Mouse (Mus musculus) testis, postnatal 10 days (tissue): Measurements from ENCODE around the gene Psenen.
A peak's percentile ranks its signal among the peaks of the same experiment; 100 is the strongest.

Experiments used
- DNase-seq: peaks from one replicate; pipeline ENCODE4 v3.0.0; 2021; ENCODE audit warnings: low spot score

The Psenen gene

DNA sequence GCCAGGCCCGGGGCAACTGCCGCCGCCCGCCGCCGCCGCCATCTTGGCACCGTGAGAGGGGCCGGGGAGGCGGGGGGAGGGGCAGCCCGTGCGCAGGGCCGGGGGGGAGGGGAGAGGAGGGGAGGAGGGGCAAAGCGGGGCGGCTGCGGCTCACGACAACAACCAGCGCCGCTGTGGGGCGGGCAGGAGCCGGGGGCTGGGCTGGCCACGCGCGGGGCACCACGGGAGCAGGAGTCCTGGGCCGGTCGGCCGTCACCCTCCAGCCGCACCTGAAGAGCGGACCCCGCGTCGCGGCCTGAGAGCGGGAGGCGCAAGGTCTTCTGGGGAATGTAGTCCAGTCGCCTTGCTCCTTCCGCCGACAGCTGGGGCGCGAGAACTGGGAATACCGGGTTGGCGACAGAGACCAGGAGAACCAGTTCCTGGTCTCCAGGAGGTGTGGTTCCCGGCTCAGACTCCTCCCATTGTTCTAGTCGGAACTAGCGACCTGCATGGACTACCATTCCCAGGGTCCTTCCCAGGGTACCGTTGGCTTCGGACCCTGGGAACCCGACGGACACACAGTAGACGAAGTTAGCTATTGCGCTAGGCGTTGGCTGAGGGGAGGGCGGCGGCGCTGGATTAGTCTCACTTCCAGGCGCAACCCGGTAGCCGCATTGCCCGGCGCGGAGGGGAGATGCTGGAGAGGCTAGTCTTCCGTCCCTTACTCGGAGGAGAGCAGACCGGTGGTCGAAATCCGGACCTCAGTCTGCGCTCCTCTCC lies 25.4 kb upstream of the Psenen start, which contains the start of gene Kmt2b:
Gene Kmt2b (minus strand): TSS at position 51 of the 759 bp plus-strand sequence.
- peak; percentile 94 for DNase-seq

DNA sequence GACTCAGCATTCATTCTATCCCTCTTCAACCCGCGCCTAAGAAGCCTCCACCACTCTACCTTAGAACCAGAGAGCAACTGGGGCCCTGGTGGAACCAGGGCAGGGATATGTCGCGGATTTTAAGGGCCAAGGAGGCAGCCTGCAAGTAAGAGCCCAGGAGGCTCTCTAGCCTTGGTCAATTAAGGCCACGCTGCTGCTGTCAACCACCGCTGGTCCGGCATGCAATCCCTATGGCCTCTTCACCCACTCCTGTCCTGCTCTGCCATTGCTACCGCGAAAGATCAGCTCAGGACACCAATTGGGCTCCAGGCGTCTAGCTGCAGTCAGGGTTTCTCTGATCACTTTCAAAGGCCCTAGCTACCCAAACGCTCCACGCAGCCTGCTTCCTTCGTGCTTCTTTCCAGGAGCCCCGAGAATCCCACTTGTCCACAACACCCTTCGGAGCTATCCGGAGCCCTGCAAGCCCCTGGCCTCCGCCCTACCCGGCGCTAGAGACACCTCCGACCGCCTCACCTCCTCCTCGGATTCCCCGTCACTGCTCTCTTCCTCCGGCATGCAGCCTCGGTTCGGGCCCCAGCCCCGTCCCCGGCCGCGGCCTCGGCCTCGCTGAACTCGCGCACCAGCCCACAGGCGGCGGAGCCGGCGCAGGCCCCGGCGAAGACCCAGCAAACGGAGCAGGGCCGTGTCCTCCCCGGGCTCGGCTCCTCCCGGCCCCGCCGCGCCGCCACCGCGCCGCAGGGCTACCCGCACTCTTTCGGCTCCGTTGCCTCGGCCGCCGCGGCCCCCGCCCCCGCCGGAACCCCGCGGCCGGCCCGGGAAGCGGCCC lies 24.6 kb upstream of the Psenen start:
- DNase-seq, result peak; percentile 70

DNA sequence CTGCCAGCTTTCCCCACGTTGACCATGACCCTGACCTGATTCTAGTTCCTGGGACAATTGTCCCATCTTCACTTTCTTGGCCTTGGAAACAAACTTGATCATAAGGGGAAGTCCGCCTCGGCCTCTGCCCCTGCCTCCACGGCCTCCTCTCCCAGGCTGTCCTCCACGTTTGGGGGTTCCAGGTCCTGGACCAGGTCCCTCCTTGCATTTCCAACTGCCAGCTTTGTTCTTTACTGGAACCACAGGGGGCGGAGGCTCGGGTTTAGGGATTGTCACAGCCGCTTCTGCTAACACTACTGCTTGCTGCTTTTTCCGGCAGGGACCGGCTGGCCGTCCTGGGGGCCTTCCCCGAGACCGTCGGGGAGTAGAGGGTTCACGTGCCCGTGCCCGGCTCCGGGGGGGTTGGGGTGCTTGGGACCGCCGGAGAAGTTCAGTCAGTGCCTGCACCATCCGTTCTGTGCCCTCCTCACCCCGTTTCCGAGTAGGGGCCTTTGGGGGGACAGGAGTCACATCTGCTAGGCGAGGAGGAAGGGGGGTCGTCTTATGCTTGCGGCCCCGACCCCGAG lies 23.1 kb upstream of the Psenen start:
- DNase-seq, result peak; percentile 57

DNA sequence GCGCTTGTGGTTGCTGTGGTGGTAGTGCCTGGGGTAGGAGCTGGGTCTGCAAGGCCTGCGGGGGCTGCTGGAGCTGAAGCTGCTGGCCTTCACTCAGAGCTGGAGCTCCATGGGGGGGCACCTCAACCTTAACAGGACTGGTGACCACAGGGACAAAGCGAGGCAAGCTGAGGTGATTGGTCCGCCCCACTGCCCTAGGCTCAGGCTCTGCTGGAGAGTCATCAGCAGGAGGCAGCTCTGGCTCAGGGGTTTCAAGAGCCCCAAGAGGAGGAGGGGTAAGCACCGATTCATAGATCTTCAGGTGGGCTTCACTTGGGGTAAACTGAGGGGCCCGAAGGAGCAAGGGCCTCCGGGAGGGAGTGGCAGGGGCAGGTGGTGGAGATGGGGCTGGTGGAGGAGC lies 21.7 kb upstream of the Psenen start:
- DNase-seq, result peak; percentile 42

DNA sequence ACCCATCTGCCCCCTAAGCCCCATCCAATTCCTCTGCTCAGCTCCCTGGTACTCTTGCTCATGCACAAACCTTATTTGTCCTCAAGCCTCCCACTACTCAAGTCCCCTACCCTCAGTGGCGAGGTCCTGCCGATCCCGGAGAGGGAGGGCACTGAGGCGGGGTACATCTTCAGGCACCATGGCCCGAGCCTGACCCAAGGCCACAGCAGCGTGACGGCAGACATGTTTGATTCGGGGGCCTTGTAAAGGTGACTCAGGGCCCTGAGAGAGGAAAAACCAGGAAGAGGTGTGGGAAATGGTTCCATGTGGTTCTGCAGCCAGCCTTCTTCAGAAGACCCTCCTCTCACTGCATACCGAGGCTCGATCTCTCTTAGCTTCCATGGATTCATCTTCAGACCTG lies 20.9 kb upstream of the Psenen start:
- peak; percentile 41 for DNase-seq

DNA sequence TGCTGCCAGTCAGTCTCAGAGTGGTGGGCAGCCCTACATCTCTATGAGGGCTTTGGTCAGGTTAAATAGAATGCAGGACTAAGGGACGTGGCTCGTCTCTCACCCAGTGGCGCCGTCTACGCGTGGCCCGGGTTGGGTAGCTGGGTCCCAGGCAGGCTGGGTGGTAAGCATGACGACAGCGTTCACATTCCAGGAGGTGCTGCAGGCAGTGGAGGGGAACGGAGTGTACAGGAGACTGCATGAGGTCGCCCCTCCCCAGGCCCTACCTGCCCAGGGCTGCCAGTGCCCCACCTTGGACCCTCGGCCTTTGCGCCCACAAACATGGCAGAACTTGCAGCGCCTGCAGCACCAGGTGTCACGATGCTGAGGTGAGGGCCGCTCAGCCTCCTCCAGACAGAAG lies 18.1 kb upstream of the Psenen start:
- DNase-seq, result peak; percentile 45

DNA sequence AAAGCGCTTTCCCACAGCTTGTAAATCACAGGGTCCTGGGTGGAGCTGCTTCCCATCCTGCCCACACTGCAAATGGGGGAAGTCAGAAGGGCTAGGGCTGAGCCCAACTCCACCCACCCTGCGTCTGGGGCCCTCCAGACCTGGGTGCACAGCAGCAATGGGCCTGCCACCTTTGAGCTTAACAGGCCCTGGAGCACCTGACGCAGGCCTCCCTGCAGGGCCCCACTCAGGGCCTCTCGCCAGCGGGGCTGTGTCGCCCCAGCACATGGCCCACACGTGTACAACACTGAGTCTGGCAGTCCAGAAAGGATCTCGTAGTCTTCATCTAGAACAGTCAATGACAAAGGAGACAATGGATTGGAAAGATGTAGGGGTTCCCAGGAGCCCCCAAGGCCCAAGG lies 16.5 kb upstream of the Psenen start:
- no peak for DNase-seq

DNA sequence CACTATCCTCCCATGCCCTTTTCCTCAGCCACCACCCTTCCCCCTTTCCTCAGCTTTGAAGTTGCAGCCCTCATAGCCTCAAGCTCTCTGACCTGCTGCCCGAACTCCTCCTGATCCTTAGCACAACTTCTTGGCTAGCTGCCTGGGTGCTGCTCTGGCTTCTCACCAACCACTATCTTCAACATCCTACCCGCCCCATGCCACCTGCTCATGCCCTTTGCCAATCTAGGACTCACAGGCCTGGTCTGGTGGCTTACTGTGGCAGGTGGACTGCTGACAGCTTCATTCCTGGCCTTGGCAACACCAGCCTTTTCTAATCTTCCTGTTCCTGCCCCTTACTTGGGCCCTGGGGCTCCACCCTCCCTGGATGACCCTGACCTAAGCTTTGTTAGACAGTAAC lies 9.5 kb upstream of the Psenen start:
- DNase-seq, result peak; percentile 77

DNA sequence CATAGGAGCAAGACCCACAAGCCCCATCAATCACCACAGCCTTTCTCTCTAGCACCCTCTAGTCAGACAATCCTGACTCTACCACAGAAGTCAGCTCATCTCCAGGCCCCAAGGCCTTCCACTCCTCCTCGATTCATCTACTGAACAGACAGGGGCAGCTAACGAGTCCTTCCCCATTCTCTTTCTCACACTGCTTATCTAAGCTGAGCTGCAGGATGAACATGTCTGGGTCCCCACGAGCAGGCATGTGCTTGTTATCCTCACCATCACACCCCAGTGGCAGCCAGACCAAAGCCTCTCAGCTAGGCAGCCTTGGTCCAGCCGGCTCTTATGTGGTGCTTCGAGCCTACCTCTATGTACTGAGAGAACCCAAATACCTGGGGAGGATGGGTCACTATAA lies 9.0 kb upstream of the Psenen start:
- no peak for DNase-seq

DNA sequence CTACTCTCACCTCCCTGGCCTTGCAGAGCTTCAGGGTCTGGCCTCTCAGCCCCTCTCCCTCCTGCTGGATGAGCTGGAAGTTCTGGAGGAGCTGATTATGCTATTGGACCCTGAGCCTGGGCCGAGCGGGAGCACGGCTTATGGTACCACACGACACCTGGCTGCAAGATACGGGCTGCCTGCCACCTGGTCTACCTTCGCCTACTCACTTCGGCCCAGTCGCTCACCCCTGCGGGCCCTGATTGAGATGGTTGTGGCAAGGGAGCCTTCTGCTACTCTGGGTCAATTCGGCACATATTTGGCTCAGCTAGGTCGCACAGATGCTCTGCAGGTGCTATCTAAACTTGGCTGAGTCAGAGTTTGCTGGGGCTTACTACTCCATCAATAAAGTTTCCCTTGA lies 4.1 kb upstream of the Psenen start:
- no peak for DNase-seq

DNA sequence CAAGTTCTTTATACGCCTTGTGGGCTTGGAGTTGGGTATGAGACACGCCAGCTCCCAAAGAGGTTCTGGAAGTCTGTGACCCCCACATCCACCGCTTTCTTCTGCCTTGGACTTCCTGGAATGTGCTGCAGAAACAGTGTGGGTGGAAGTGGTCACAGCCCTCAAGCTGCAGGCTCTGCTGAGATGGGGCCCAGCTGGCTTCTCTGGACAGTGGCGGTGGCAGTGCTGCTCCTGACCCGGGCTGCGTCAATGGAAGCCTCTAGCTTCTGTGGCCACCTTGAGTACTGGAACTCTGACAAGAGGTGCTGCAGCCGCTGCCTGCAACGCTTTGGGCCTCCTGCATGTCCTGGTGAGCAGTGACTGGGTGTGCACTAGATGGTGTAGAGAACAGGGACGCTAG lies 2.6 kb upstream of the Psenen start:
- no peak for DNase-seq

DNA sequence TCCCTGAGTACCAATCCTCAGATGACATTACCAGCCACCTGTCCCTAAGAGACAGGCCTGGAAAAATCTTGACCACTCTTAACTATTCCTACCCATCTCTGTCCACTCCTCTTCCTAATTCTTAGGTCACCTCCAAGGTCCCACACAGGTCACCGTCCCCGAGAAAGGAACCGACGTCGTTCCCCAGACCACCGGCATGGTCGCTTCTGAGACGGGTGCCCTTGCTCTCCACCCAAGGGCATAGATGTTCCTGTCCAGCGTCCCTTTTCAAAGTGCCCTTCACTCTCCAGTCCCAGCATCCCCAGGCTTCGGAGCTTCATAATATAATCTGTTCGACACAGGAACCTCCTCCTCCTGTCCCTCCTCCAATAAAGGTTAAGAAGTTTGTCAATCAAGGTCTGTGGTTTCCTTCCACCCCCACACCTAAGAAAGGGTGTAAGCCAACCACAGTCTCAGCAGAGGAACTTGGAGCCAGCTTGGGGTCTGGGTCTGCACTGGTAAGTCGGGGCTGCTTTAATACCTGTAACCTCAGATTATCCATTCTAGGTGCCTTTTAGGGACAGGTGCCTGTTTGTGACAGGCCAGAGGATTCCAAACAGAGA lies 1.6 kb upstream of the Psenen start, which contains the start of gene Igflr1:
Gene Igflr1 (plus strand): TSS at position 458 of the 602 bp plus-strand sequence.
- no peak for DNase-seq

DNA sequence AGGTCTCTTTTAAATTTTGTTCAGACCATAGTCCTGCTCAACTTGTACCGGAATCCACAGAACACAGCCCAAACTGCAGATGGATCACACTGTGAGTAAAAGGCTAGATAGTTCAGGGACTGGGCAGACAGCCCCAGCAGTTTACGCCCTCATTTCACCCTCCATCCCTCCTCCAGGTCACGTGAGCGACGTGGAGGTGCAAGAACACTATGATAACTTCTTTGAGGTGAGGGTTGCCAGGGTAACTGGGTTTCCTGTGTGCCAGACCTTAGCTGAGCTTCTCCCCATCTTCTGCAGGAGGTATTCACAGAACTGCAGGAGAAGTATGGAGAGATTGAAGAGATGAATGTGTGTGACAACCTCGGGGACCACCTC lies 466 bp upstream of the Psenen start:
- no peak for DNase-seq

DNA sequence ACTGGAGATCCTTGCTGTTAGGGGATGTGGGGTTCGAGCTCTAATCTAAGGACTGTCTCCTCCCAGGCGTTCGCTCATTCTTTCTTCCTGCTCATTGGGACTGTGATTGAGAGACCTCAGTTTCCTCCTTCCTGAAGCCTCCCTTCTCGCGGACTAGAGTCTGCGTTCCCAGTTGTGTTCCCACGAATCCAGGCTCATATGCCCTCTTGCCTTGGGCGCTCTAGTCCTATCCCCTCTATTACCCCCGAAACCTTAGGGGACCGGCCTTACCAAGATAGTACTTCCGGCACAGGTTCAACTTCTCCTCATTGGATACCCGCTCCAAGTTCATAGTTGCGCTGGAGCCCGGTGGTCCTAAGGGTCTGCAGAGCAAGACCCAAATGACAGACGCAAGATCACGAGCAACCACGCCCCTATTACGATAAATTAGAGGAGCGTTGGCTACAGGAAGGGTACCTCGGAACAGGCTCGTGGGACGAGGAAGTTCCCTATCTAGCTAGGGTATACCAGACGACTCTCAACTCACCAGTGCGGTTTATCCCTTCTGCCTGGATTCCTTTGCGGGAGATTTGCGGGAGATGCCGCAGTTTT lies 806 bp downstream of the Psenen start:
- no peak for DNase-seq

DNA sequence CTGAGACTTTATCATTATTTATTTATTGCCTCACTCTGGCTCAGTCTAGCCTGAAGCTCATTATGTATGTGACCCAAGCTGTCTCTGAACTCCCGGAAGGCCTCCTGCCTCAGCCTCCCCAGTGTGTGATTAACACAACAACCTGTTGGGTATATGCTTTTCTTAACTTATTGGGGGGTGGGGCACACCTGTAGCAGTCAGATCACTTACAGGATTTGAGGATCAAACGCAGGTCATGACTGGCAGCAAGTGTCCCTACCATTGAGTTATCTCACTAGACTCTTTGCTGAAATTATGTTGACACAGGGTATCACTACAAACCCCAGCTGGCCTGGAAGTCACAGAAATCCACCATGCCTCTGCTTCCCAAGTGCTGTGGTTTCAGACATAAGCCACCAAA lies 3.1 kb downstream of the Psenen start:
- DNase-seq, result no peak

DNA sequence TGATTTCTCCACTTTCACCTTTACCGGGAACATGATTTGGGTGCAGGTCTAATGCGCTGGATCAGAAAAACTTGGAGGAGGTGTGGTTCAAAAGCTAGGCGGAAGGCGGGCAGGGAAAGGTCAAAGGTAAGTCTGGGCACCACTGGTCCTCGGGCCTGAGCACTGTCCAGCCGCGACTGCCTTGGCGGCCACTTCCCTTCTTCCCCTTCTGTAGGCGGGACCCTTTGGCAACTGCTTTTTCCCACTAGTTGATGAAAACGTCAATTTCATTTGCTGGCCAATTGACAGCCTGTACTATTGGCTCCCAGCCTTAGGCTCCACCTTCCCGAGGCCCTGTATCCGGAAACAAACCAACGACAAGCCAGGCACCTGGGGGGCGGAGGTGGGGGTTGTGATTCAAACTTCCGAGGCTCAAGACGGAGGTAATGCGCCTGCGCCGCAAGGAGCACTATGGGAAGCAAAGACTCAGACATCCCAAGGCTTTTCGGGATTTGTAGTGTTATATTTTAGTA lies 3.9 kb downstream of the Psenen start, which contains the start of gene Lin37:
Gene Lin37 (minus strand): TSS at position 396 of the 512 bp plus-strand sequence.
- peak; percentile 92 for DNase-seq

DNA sequence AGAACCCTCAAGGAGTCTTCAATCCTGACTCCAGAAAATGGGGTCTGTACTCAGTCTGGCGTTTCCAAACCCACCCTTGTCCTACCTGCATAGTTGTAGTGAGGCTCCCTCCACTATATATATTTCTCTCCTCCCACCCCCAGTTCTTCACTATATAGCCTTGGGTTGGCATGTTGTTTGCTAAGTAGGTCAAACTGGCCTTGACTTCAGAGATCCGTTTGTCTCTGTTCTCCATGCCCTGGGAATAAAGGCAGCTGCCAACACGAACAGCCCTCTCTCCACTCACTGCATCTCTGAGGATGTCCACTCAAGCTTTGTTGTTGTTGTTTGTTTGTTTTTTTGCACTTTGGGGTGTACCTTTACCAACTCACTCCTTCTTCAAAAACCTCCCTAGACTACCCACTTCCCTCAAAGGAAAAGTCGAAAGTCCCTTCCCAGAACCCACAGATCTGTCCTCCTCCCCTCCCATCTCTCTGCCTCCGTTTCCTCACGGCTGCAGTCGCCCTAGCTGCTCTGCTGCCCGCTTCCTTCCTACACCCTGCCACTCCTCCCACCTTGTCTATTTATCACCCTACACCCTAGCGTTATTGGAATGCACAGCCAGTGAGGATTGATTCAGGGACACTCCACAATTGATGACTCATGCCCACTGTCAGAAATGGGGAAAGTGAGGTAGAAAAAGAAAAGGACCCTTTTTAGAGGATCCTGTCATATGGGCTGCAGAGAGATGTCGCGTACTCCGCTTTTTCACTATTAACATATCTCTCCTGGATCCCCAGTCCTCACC lies 4.6 kb downstream of the Psenen start:
- DNase-seq, result no peak

DNA sequence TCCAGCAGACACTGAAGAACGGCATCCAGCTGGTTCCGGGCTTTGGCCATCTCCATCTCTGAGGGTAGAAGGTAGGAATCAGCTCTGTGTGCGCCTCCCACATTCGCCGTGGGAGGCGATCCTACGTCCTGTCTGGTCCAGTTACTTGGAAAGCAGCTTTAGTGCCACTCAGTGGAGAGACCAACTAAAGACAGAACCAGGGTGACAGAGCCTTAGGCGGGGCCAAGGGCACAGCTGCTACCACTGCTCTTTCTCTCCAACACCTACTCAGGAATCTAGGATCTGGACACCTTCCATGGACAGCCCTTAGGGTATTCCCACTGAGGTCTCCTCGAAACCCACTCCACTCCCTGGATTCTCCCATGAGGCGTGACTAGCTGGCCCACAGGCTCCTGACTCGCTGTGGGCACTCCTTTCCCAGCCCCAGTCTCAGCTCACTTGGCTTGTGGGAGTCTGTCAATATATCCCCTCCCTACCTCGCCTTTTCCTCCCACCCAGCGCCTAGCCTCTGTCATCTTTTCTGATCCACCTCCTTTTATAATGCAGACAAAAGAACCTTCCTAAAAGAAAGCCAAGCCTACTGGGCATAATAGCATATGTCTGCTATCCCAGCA lies 5.4 kb downstream of the Psenen start:
- DNase-seq, result no peak

DNA sequence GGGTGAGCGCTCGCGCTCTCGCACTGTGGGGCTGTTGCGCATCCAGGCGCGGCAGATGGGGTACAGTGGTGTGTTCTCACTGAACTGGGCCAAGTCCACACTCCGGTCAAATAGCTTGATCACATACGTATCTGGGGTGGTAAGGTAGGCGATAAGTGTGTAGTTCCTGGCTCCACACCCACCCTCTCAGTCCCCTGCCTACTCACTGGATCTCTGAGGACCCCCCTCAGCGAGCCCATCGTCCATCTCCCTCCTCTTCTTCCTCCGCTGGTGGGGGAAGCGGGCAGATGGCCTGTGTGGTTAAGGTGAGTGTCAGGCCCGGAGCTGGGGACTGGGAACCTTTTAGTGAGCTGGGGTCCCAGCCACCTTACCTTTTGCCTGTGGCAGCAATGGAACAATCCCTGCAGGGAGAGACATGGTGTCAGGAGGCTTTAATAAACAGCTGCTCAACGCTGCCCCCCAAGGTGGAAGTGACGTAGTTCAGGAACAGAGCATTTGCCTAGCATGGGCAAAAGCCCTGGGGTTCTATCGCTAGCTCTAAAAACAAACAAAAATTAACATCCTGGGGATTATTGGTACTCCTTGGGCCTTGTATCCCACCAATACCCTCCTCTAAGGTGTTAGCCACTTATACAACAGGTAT lies 6.4 kb downstream of the Psenen start:
- no peak for DNase-seq
